Mouse (Mus musculus) cerebellum, adult 2 months (tissue): Measurements from ENCODE around the gene Tprg.

ENCODE experiments used
- CTCF ChIP-seq: fragments of 200-500 bp; IDR thresholded peaks from 2 replicates; pipeline ENCODE4 v1.5.1; 2011; ENCODE audit warnings: low read depth, mild to moderate bottlenecking, control low read depth, low read length, moderate library complexity, borderline replicate concordance; ENCODE audit not compliant: insufficient read depth
- POLR2A ChIP-seq: fragments of 200-500 bp; IDR thresholded peaks from 2 replicates; pipeline ENCODE4 v1.6.1; 2011; ENCODE audit warnings: low read length, control low read depth, borderline replicate concordance; ENCODE audit not compliant: insufficient read depth

GRCm38 (mm10) chr16:25262965-25263364 is 23.7 kb upstream of the Tprg start:
- TF ChIP-seq CTCF (no peak), POLR2A (no peak)
